Mouse (Mus musculus) C2C12 (cell line): ENCODE results near the gene Bod1. TPM values are rescaled to one million over a fixed set of nuclear protein-coding genes. Genes with fewer than 3 reads are reported as not detected.

Source experiments
- H3K27me3 ChIP-seq: one replicate; pipeline ENCODE4 v1.6.1; 2011; ENCODE audit not compliant: control insufficient read depth, insufficient read depth, insufficient read length
- H3K36me3 ChIP-seq: one replicate; pipeline ENCODE4 v1.6.1; 2011; ENCODE audit not compliant: control insufficient read depth, insufficient read depth
- H3K4me3 ChIP-seq: one replicate; pipeline ENCODE4 v1.5.1; 2011; ENCODE audit warnings: mild to moderate bottlenecking, control low read depth; ENCODE audit not compliant: poor library complexity, insufficient read depth, severe bottlenecking
- H3K79me2 ChIP-seq: one replicate; pipeline ENCODE4 v1.6.1; 2011; ENCODE audit not compliant: control insufficient read depth, insufficient read depth
- H3K79me3 ChIP-seq: one replicate; pipeline ENCODE4 v1.6.1; 2011; ENCODE audit warnings: low read depth, control low read depth
- H3ac ChIP-seq: one replicate; pipeline ENCODE3; 2011; ENCODE audit warnings: low read depth; ENCODE audit not compliant: control insufficient read depth, insufficient read length
- CEBPB ChIP-seq: IDR thresholded peaks from one replicate; pipeline ENCODE4 v1.6.1; 2011; ENCODE audit warnings: low read depth, mild to moderate bottlenecking, control low read depth, moderate library complexity
- CTCF ChIP-seq: IDR thresholded peaks from one replicate; pipeline ENCODE4 v1.5.1; 2011; ENCODE audit not compliant: control insufficient read depth, insufficient read depth, insufficient read length
- FOSL1 ChIP-seq: IDR thresholded peaks from one replicate; pipeline ENCODE4 v1.8.0; 2011; ENCODE audit warnings: mild to moderate bottlenecking, low read length; ENCODE audit not compliant: poor library complexity, insufficient read depth, severe bottlenecking
- MAX ChIP-seq: IDR thresholded peaks from one replicate; pipeline ENCODE4 v1.6.1; 2011; ENCODE audit warnings: mild to moderate bottlenecking, control low read depth
- MYOD1 ChIP-seq: IDR thresholded peaks from one replicate; pipeline ENCODE4 v1.6.1; 2011; ENCODE audit warnings: low read depth; ENCODE audit not compliant: control insufficient read depth, insufficient read length
- MYOG ChIP-seq: IDR thresholded peaks from one replicate; pipeline ENCODE4 v1.6.1; 2011; ENCODE audit not compliant: control insufficient read depth, insufficient read length; ENCODE audit errors: extremely low read depth
- USF1 ChIP-seq: IDR thresholded peaks from one replicate; pipeline ENCODE4 v1.6.1; 2011; ENCODE audit warnings: low read depth, mild to moderate bottlenecking, control low read depth, moderate library complexity
- polyA plus RNA-seq: library from polyadenylated mRNA; unstranded; fragments of >200 nt; fragmentation: generic; extraction: Trizol; gene quantifications from one replicate; pipeline ENCODE4 v1.2.1, GENCODE M21; 2012; ENCODE audit warnings: missing spikeins

The Bod1 gene
- polyA plus RNA-seq, 1 experiment: 90.4 TPM

DNA sequence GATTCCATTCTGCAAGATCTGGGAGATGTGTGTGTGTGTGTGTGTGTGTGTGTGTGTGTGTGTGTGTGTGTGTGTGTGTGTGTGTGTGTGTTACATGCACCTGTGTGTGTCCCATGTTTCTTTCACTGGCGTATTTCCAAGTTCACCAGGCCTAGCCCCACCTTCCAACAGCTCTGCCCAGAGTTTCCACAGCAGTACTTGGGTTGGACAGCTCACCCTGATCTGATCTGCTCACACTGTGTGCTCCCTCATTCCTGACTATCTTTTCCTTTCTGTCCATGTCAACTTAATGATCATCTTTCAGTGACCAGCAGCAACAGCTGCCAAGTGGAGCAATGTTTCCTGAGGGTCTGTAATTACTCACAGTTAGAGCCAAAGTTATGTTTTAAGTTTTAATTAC, 25.1 kb downstream of the Bod1 start:
- no peaks in the 10 kb centered on the region for H3K36me3 ChIP-seq
- TF ChIP-seq MYOD1: no peak
- H3K79me3 ChIP-seq: no peaks in the 10 kb centered on the region
- H3K27me3 ChIP-seq: no peaks in the 10 kb centered on the region
- no peak overlapping the region for H3ac ChIP-seq
- H3K4me3 ChIP-seq: no peak overlapping the region
- H3K79me2 ChIP-seq: no peaks in the 10 kb centered on the region

DNA sequence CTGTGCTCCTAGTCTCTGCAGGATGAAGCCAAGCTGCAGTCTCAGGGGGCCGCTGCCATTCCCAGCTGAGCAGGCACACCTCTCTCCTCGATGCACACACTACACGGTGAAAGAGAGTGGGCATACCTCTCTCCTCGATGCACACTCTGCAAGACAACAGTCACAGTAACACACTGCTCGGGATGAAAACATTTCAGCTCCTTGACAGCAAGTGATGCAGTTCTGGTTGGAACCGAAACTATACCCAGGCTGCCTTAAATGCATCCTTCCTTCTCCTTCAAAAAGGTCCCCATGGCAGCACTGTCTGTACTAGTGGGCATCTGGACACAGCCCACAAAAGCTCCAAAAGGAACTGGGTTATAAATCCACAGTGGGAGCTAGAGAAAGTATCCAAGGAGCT, 28.6 kb downstream of the Bod1 start:
- no peak for TF ChIP-seq CTCF
- TF ChIP-seq FOSL1: no peak
- TF ChIP-seq USF1: no peak
- H3K79me2 ChIP-seq: no peaks in the 10 kb centered on the region
- no peaks in the 10 kb centered on the region for H3K36me3 ChIP-seq
- H3K27me3 ChIP-seq: no peaks in the 10 kb centered on the region
- H3K4me3 ChIP-seq: no peak overlapping the region
- H3K79me3 ChIP-seq: no peaks in the 10 kb centered on the region
- no peak overlapping the region for H3ac ChIP-seq

- no peaks in the 10 kb centered on the region for H3K79me3 ChIP-seq
- TF ChIP-seq MYOD1: no peak
- no peaks in the 10 kb centered on the region for H3K36me3 ChIP-seq
- no peak overlapping the region for H3ac ChIP-seq
- H3K4me3 ChIP-seq: no peak overlapping the region
- no peaks in the 10 kb centered on the region for H3K27me3 ChIP-seq
- H3K79me2 ChIP-seq: no peaks in the 10 kb centered on the region
Measured at GRCm38 (mm10) chr11:31641066-31641810, 30.4 kb downstream of the Bod1 start.

DNA sequence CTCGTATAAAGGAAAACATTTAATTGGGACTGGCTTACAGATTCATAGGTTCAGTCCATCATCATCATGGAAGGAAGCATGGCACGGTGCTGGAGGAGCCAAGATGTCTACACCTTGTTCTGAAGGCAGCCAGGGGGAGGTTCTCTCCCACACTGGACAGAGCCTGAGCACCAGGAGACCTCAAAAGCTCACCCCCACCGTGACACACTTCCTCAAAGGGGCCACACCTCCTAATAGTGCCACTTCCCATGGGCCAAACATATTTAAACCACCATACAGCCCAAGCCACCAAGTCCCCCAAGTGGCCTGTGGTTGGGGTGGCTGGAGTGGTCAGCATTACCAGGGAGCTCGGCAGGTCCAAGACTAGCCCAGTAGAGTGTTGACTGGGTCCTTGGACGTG, 31.5 kb downstream of the Bod1 start:
- Histone ChIP-seq H3K79me2 (no peaks in the 10 kb centered on the region), H3K4me3 (no peak overlapping the region), H3ac (no peak overlapping the region), H3K36me3 (no peaks in the 10 kb centered on the region), H3K27me3 (no peaks in the 10 kb centered on the region), H3K79me3 (no peaks in the 10 kb centered on the region)
- no peak for TF ChIP-seq MAX
- no peak for TF ChIP-seq MYOG
- TF ChIP-seq CEBPB: no peak
- no peak for TF ChIP-seq USF1
- TF ChIP-seq CTCF: no peak

DNA sequence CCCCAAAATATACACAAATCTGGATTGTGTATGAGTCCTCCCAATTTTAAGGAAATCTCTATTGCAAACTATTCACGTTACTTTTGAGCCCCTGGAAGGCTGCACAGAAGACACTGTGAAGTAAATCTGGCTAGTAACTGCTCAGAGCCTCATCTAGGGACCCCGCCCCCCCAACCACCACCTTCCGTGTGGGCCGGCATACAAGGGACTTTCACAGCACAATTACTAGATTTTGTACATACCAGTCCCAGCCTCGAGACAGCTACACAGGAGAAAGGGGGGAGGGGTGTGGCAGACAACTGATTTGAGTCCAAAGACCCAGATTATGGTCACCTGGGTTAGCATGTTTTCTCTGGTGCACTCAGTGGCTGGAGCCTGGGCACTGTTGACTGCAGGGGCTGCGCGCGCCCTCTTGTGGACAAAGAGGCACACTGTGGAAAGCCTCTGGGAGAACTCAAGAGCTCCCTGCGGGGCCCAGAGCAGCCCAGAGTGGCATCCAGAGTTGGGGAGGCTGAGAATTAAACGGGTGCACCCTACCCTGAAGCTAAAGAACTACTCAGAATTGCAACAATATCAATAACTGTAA, 33.8 kb downstream of the Bod1 start:
- TF ChIP-seq MYOD1 (no peak), CTCF (peak; percentile 79)
- Histone ChIP-seq H3K79me2 (no peaks in the 10 kb centered on the region), H3K36me3 (no peaks in the 10 kb centered on the region), H3ac (no peak overlapping the region), H3K27me3 (no peaks in the 10 kb centered on the region), H3K4me3 (no peak overlapping the region), H3K79me3 (no peaks in the 10 kb centered on the region)

DNA sequence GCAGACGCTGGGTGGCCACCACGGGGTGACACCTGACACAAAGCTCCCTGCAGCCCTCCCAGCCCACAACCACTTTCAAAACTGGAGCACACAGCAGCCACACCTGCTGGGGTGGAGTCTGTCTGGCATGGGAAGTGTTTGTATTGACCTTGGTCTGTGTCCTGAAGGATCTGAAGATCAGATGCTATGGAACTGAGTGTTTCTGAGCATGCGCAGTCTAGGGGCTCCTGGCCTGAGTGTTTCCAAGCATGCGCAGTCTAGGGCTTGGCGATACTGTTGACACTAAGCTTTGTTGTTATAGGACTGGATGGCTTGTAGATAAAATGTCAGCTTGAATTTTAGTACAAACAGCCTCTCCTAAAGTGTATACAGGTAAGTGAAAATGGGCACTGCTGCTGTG, 43.0 kb downstream of the Bod1 start:
- H3K36me3 ChIP-seq: no peaks in the 10 kb centered on the region
- TF ChIP-seq FOSL1 (no peak), MYOD1 (no peak), CTCF (no peak), CEBPB (no peak), USF1 (no peak), MYOG (no peak), MAX (no peak)
- H3K79me2 ChIP-seq: no peaks in the 10 kb centered on the region
- no peaks in the 10 kb centered on the region for H3K79me3 ChIP-seq
- H3ac ChIP-seq: no peak overlapping the region
- H3K4me3 ChIP-seq: no peak overlapping the region
- no peaks in the 10 kb centered on the region for H3K27me3 ChIP-seq
